Mouse (Mus musculus) forebrain, embryonic 11.5 days (tissue): ENCODE data around the gene Baiap2. TPM values are rescaled to one million over a fixed set of nuclear protein-coding genes. Genes with fewer than 3 reads are reported as not detected.

ENCODE experiments used
- ATAC-seq: fragments of 200-750 bp; cut with Nextera tagmentation; replicated peaks from 2 replicates; pipeline ENCODE4 v1.8.0; 2017; ENCODE audit warnings: moderate TSS enrichment; ENCODE audit not compliant: low FRiP score
- DNase-seq: peaks from one replicate; pipeline ENCODE4 v3.0.0-alpha.2; 2017; ENCODE audit warnings: low spot score
- H3K27ac ChIP-seq: fragments of 300-500 bp; sonication (generic); 2 replicates; pipeline ENCODE4 v1.5.1; 2014; ENCODE audit warnings: low read depth, low read length
- H3K27me3 ChIP-seq: fragments of 300-500 bp; sonication (generic); 2 replicates; pipeline ENCODE4 v1.6.1; 2014; ENCODE audit warnings: mild to moderate bottlenecking, low read length, mixed read lengths; ENCODE audit not compliant: control insufficient read depth, insufficient read depth
- H3K36me3 ChIP-seq: fragments of 300-500 bp; sonication (generic); 2 replicates; pipeline ENCODE4 v1.6.1; 2014; ENCODE audit warnings: mild to moderate bottlenecking, low read length, moderate library complexity, mixed read lengths; ENCODE audit not compliant: control insufficient read depth, insufficient read depth
- H3K4me1 ChIP-seq: fragments of 300-500 bp; sonication (generic); replicated peaks from 2 replicates; pipeline ENCODE4 v1.6.1; 2014; ENCODE audit warnings: low read length, mixed read lengths; ENCODE audit not compliant: control insufficient read depth, insufficient read depth
- H3K4me2 ChIP-seq: fragments of 300-500 bp; sonication (generic); 2 replicates; pipeline ENCODE4 v1.6.1; 2014; ENCODE audit warnings: low read depth, mild to moderate bottlenecking, low read length, moderate library complexity, mixed read lengths; ENCODE audit not compliant: severe bottlenecking
- H3K4me3 ChIP-seq: fragments of 300-500 bp; sonication (generic); 2 replicates; pipeline ENCODE4 v1.5.1; 2014; ENCODE audit warnings: low read depth, low read length
- H3K9ac ChIP-seq: fragments of 300-500 bp; sonication (generic); 2 replicates; pipeline ENCODE4 v1.6.1; 2014; ENCODE audit warnings: low read length
- H3K9me3 ChIP-seq: fragments of 300-500 bp; sonication (generic); 2 replicates; pipeline ENCODE4 v1.6.1; 2016; ENCODE audit warnings: low read length, mixed read lengths; ENCODE audit not compliant: control insufficient read depth
- WGBS: fragments of 180-500 bp; shearing (Covaris S2); extraction: QIAGEN DNeasy Blood & Tissue Kit; methylation state at CpG from one replicate; pipeline ENCODE4 v1.1.7; 2014; 5-methylcytosine and 5-hydroxymethylcytosine counted together
- polyA plus RNA-seq: library from polyadenylated mRNA; unstranded; fragments of >200 nt; fragmentation: Nextera tagmentation; extraction: Ambion mirVana; gene quantifications from 2 replicates; pipeline ENCODE4 v1.2.1, GENCODE M21; 2014

Gene Baiap2
- polyA plus RNA-seq: 10.4 and 12.1 TPM in 2 replicates

DNA sequence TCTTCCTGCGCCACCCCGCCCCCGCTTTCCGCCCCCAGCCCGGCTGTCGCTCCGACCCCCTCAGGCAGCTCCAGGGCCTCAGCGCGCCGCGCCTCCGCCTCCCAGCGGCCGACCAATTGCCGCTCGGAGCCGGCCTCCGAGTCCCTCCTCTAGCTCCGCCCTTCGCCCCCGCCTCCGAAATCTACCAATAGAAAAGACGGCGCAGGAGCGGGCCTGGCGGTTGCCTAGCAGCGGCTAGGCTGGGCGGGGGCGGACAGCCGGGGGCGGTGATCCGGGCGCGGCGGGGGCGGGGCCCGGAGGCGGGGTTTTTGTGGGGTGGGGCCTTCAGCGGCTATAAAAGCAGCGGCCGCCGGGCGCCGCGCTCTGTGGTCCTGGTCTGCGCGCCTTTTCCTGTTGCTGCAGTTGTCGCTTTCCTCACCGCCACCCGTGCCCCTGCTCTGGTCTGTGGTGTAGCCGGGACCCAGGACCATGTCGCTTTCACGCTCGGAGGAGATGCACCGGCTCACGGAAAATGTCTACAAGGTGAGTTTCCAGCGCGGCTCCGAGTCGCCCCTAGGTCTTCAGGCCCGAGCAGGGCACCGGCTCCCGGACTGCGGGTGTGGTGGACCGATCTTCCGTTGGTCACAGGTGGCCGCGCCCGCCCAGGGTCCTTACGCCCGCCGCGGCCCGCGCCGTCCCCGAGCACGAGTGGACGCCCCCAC lies at the start of gene Baiap2:
Gene Baiap2 (plus strand): TSS at position 37 of the 701 bp plus-strand sequence.
- DNase-seq: peak; percentile 100
- Histone ChIP-seq H3K27ac (peak within 1 kb of the TSS; percentile 43), H3K4me2 (peak within 1 kb of the TSS; percentile 100), H3K9ac (peak within 1 kb of the TSS; percentile 69), H3K27me3 (peaks cover 6% of the 10 kb centered on the region), H3K36me3 (no peaks in the 10 kb centered on the region; the same call in 1 of the 2 replicates), H3K4me3 (peak within 1 kb of the TSS; percentile 67), H3K9me3 (no peaks in the 10 kb centered on the region), H3K4me1 (peaks cover 4% of the 10 kb centered on the region; the same call in 1 of the 2 replicates)
- WGBS: under 1% methylated on average over 78 of the region's 79 CpGs
- ATAC-seq: peak; percentile 96

DNA sequence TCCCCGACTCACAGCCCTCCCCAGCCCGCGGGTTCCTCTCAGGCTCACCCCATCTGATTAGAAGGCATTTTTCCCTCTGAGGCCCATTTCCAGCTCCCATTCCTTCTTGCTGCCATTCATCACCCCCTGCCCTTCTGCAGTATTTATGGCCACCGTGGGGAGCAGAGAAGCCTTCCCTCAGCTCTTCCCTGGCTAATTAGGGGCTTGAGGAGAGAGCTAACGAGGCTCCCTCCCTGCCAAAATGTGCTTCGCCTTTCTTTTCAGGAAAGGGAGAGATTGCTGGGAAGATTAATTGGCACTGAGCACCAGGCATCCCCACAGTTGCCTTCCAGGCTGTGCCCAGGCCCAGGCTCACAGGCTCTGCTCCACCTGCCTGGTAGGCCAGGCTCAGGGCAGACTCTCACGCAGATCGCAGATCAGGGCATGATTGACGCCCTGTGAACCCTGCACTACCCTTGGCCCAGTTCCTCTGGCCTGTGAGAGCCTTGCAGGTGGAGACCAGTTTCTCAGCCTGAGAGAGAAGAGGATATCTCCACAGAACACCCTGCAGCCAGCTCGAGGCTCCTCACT lies 48.8 kb upstream of the Baiap2 start:
- Histone ChIP-seq H3K27ac (peak overlapping the region; percentile 71), H3K9me3 (no peaks in the 10 kb centered on the region), H3K4me2 (no peak overlapping the region), H3K4me3 (no peak overlapping the region), H3K27me3 (no peaks in the 10 kb centered on the region), H3K36me3 (no peaks in the 10 kb centered on the region; the same call in 1 of the 2 replicates), H3K9ac (no peak overlapping the region), H3K4me1 (no peaks in the 10 kb centered on the region)
- WGBS: 57% methylated on average over 10 of the region's 10 CpGs
- ATAC-seq (no peak), DNase-seq (no peak)

DNA sequence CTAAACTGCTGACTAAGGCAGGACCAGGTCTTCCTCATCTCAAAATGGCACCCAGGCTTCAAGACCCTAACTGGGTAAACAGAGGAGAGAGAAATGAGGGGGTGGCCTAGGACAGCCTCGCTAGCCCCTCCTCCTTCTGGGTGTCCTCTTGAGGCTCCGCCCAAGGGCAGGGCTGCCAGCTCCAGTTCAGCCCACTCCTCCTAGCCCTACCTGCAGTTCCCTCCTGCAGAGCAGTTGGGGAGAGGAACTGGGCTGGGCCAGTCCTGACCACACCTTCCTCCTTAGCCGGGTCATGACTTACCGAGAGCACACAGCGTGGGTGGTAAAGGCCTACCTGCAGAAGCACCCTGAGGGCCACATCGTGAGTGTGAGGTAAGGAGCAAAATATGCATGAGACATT lies 47.9 kb upstream of the Baiap2 start:
- DNase-seq: no peak
- ATAC-seq: no peak
- Histone ChIP-seq H3K36me3 (no peaks in the 10 kb centered on the region; the same call in 1 of the 2 replicates), H3K27me3 (no peaks in the 10 kb centered on the region), H3K4me1 (no peaks in the 10 kb centered on the region), H3K4me2 (no peak overlapping the region), H3K9ac (no peak overlapping the region), H3K4me3 (no peak overlapping the region), H3K27ac (0 out of 2 replicates have a peak overlapping the region, but pooled peaks have one; percentile 71), H3K9me3 (no peaks in the 10 kb centered on the region)
- 70% methylated on average over 6 of the region's 6 CpGs for whole genome bisulfite sequencing

DNA sequence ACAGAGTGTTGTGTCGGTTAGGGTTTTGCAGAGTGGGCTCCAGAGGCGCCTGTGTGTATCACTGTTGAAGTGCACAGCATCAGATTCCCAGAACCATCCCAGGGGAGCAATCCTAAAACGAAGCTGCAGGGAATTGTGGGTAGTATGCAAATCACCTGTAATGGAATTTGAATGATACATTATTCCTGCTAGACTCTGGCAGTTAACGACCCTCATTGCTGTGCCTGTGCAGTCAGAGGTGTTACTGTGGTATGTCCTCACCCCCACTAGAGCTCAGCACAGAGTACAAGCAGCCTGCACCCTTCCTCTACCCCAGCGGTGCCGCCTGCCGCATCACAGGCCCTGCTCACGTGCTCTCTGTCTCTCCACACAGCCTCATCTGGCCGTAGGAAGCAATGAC lies 45.5 kb upstream of the Baiap2 start:
- no peaks in the 10 kb centered on the region; the same call in 1 of the 2 replicates for H3K36me3 ChIP-seq
- no peaks in the 10 kb centered on the region for H3K9me3 ChIP-seq
- H3K27ac ChIP-seq: no peak overlapping the region
- no peaks in the 10 kb centered on the region for H3K4me1 ChIP-seq
- no peak overlapping the region for H3K4me3 ChIP-seq
- ATAC-seq (no peak), DNase-seq (no peak)
- H3K27me3 ChIP-seq: no peaks in the 10 kb centered on the region
- WGBS: 87% methylated on average over 9 of the region's 9 CpGs
- H3K9ac ChIP-seq: no peak overlapping the region
- H3K4me2 ChIP-seq: no peak overlapping the region

DNA sequence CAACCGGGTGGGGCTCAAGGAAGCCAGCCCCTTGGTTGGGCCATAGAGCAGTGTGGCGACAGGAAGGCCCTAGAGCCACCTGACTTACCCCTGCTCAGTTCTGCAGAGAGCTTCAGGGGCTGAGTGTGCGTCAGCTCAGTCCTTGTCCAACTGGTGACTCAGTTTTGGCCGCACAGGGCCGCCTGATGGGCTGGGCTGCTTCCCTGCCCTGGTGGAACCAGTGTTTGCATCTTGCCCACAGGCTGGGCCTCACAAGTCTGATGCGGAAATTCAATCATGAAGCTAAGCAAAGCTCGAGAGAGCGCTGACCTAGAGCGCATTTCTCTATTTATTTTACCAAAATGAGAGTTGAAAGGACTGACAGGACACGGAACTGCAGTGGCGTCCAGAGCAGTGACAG lies 43.6 kb upstream of the Baiap2 start:
- no peak for ATAC-seq
- Histone ChIP-seq H3K9ac (no peak overlapping the region), H3K4me3 (no peak overlapping the region), H3K9me3 (no peaks in the 10 kb centered on the region), H3K4me2 (no peak overlapping the region), H3K36me3 (no peaks in the 10 kb centered on the region; the same call in 1 of the 2 replicates), H3K4me1 (no peaks in the 10 kb centered on the region), H3K27me3 (no peaks in the 10 kb centered on the region), H3K27ac (no peak overlapping the region)
- DNase-seq: no peak
- WGBS: 90% methylated on average over 11 of the region's 11 CpGs

DNA sequence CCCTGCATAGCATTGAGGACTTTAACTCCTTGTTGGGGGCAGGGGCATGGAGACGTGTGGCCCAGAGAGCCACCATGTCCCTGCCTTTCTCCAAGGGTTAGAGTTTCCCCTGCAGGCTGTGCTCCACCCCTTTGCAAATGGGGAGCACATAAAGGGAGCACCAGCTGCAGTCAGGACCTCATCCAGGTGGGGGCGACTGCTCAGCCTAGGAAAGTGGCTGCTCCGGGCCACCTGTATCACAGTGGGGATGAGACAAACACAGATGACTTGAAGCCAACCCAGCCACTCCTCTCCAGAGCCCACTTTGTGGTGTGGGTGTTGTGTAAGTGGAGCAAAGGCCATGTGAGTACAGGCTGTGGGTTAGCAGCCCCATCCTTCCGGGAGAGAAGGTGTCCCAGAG lies 41.4 kb upstream of the Baiap2 start:
- Histone ChIP-seq H3K9ac (no peak overlapping the region), H3K4me3 (no peak overlapping the region), H3K4me1 (no peaks in the 10 kb centered on the region), H3K27ac (no peak overlapping the region), H3K4me2 (no peak overlapping the region), H3K36me3 (no peaks in the 10 kb centered on the region; the same call in 1 of the 2 replicates), H3K27me3 (no peaks in the 10 kb centered on the region), H3K9me3 (no peaks in the 10 kb centered on the region)
- ATAC-seq (no peak), DNase-seq (no peak)
- 69% methylated on average over 4 of the region's 4 CpGs for WGBS

DNA sequence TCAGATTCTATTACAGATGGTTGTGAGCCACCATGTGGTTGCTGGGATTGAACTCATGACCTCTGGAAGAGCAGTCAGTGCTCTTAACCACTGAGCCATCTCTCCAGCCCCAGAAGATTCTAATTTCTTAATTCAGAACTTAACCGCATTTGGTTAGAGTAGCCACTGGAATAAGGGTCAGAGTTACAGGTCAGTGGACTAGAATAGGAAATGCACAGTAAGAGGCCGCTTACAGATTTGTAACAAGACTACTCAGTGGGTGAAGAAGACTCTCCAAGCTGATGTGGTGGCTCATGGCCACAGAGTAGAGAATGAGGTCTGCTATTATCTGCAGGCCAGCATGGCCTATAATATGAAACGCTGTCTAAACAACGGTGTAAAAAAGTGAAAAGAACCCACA lies 39.7 kb upstream of the Baiap2 start:
- Histone ChIP-seq H3K4me1 (no peaks in the 10 kb centered on the region), H3K27ac (no peak overlapping the region), H3K4me3 (no peak overlapping the region), H3K9me3 (no peaks in the 10 kb centered on the region), H3K27me3 (no peaks in the 10 kb centered on the region), H3K36me3 (no peaks in the 10 kb centered on the region), H3K9ac (no peak overlapping the region), H3K4me2 (no peak overlapping the region)
- WGBS: 84% methylated on average over 4 of the region's 4 CpGs
- ATAC-seq: no peak
- no peak for DNase-seq

DNA sequence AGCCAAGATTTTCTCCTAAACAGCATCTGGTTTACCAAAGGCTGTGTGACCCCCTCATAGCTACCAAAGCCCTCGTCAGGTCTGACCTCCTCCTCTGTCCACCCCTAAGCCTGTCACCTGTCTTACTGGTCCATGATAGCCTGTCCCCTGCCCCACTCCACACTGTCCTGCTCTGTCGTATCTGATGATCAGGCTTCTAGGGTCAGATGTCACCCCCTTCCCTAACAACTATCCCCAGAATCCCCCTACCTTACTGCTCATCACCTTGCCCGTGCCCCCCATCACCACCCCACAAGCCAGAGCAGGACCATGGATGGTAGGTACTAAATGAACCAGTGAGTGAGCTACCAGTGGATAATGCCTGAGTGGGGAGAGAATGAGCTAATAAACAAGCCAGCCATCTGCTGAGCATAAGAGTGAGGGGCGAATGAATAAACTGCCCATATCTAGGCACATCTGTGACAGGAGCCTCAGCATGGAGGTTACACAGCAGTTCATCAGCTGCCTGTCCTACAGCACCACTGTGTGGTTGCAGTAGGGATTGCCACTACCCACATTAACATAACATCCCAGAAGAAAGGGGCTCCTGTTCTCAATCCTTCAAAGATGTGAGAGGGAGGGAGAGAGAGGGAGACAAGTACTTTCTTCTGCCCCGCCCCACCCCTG lies 37.8 kb upstream of the Baiap2 start:
- no peaks in the 10 kb centered on the region for H3K27me3 ChIP-seq
- DNase-seq (peak; percentile 81), ATAC-seq (peak; percentile 64)
- no peak overlapping the region for H3K27ac ChIP-seq
- no peak overlapping the region for H3K4me3 ChIP-seq
- H3K4me2 ChIP-seq: no peak overlapping the region
- no peaks in the 10 kb centered on the region for H3K4me1 ChIP-seq
- no peak overlapping the region for H3K9ac ChIP-seq
- H3K9me3 ChIP-seq: no peaks in the 10 kb centered on the region
- H3K36me3 ChIP-seq: no peaks in the 10 kb centered on the region
- 39% methylated on average over 5 of the region's 5 CpGs for WGBS
